Mouse (Mus musculus): ENCODE measurements around the gene Limk1. TPM values are rescaled to one million over a fixed set of nuclear protein-coding genes. Genes with fewer than 3 reads are reported as not detected.
A peak's percentile ranks its signal among the peaks of the same experiment; 100 is the strongest.

The Limk1 gene
- polyA plus RNA-seq, 1 experiment from 2014 or later, result 20.8 TPM

- Histone ChIP-seq H3K9me3 (no peaks in the 10 kb centered on the region), H3K4me3 (replicated peaks) (no peak overlapping the region), H3K9ac (replicated peaks) (no peak overlapping the region), H3K4me1 (replicated peaks) (peaks cover 2% of the 10 kb centered on the region; the same call in 1 of the 2 replicates), H3K27ac (no peak overlapping the region), H3K4me2 (replicated peaks) (no peak overlapping the region), H3K36me3 (no peaks in the 10 kb centered on the region), H3K27me3 (no peaks in the 10 kb centered on the region)
- WGBS, result 80% methylated on average over 8 of the region's 8 CpGs
- ATAC-seq, result no peak
These were observed 43.7 kb downstream of the Limk1 start for GRCm38 (mm10) chr5:134644643-134645118.

- H3K4me1 ChIP-seq (replicated peaks), result peaks cover 4% of the 10 kb centered on the region; the same call in 1 of the 2 replicates
These were observed 44.3 kb downstream of the Limk1 start for GRCm38 (mm10) chr5:134644121-134644520.

GRCm38 (mm10) chr5:134640371-134640770 is 48.0 kb downstream of the Limk1 start:
- no peak overlapping the region for H3K4me2 ChIP-seq (replicated peaks)
- no peaks in the 10 kb centered on the region for H3K9me3 ChIP-seq
- H3K36me3 ChIP-seq, result peaks cover 10% of the 10 kb centered on the region
- no peak for ATAC-seq
- peaks cover 21% of the 10 kb centered on the region for H3K4me1 ChIP-seq (replicated peaks)
- 98% methylated on average over 3 of the region's 3 CpGs for WGBS
- H3K4me3 ChIP-seq (replicated peaks), result no peak overlapping the region
- 0 out of 2 replicates have a peak overlapping the region, but pooled peaks have one; percentile 95 for H3K27ac ChIP-seq
- no peaks in the 10 kb centered on the region for H3K27me3 ChIP-seq
- H3K9ac ChIP-seq (replicated peaks), result no peak overlapping the region

More at GRCm38 (mm10) chr5:134644121-134644520, 44.3 kb downstream of the Limk1 start:
- no peaks in the 10 kb centered on the region for H3K27me3 ChIP-seq
- no peak overlapping the region for H3K4me2 ChIP-seq (replicated peaks)
- no peak overlapping the region for H3K9ac ChIP-seq (replicated peaks)
- H3K9me3 ChIP-seq, result no peaks in the 10 kb centered on the region
- no peaks in the 10 kb centered on the region for H3K36me3 ChIP-seq
- WGBS, result 89% methylated on average over 1 of the region's 1 CpGs
- no peak for ATAC-seq
- no peak overlapping the region for H3K27ac ChIP-seq
- H3K4me3 ChIP-seq (replicated peaks), result no peak overlapping the region

GRCm38 (mm10) chr5:134639269-134639682 is 49.1 kb downstream of the Limk1 start, which contains the start of gene Eif4h:
TSS of gene Eif4h (minus strand) at chr5:134639490.
- ATAC-seq, result peak; percentile 96
- H3K9ac ChIP-seq (replicated peaks), result peak within 1 kb of the TSS; percentile 100
- H3K27me3 ChIP-seq, result no peaks in the 10 kb centered on the region
- H3K4me2 ChIP-seq (replicated peaks), result peak within 1 kb of the TSS; percentile 88
- peak within 1 kb of the TSS; percentile 95 for H3K27ac ChIP-seq
- H3K36me3 ChIP-seq, result peaks cover 20% of the 10 kb centered on the region
- under 1% methylated on average over 52 of the region's 52 CpGs for WGBS
- H3K4me1 ChIP-seq (replicated peaks), result peaks cover 21% of the 10 kb centered on the region
- peak within 1 kb of the TSS; percentile 100 for H3K4me3 ChIP-seq (replicated peaks)
- no peaks in the 10 kb centered on the region for H3K9me3 ChIP-seq

GRCm38 (mm10) chr5:134638461-134639268 is 49.7 kb downstream of the Limk1 start:
- peak overlapping the region; percentile 100 for H3K9ac ChIP-seq (replicated peaks)
- peaks cover 21% of the 10 kb centered on the region for H3K4me1 ChIP-seq (replicated peaks)
- peak; percentile 47 for ATAC-seq
- peak overlapping the region; percentile 100 for H3K4me3 ChIP-seq (replicated peaks)
- H3K27me3 ChIP-seq, result no peaks in the 10 kb centered on the region
- no peaks in the 10 kb centered on the region for H3K9me3 ChIP-seq
- H3K4me2 ChIP-seq (replicated peaks), result peak overlapping the region; percentile 88
- under 1% methylated on average over 69 of the region's 85 CpGs for WGBS
- H3K27ac ChIP-seq, result peak overlapping the region; percentile 95
- H3K36me3 ChIP-seq, result peaks cover 22% of the 10 kb centered on the region

GRCm38 (mm10) chr5:134637820-134638367 is 50.5 kb downstream of the Limk1 start:
- WGBS, result 36% methylated on average over 5 of the region's 5 CpGs
- Histone ChIP-seq H3K9me3 (no peaks in the 10 kb centered on the region), H3K36me3 (peaks cover 29% of the 10 kb centered on the region), H3K27me3 (no peaks in the 10 kb centered on the region), H3K9ac (replicated peaks) (peak overlapping the region; percentile 100), H3K4me2 (replicated peaks) (peak overlapping the region; percentile 88), H3K4me3 (replicated peaks) (peak overlapping the region; percentile 100), H3K4me1 (replicated peaks) (peaks cover 27% of the 10 kb centered on the region), H3K27ac (peak overlapping the region; percentile 95)
- ATAC-seq, result no peak

- H3K27me3 ChIP-seq, result no peaks in the 10 kb centered on the region
- peaks cover 57% of the 10 kb centered on the region for H3K36me3 ChIP-seq
- 68% methylated on average over 2 of the region's 2 CpGs for WGBS
These were observed 55.6 kb downstream of the Limk1 start for GRCm38 (mm10) chr5:134632841-134633240.

GRCm38 (mm10) chr5:134630835-134631234 is 57.6 kb downstream of the Limk1 start:
- H3K27me3 ChIP-seq, result no peaks in the 10 kb centered on the region
- no peak overlapping the region for H3K9ac ChIP-seq (replicated peaks)
- peaks cover 7% of the 10 kb centered on the region; the same call in 1 of the 2 replicates for H3K4me1 ChIP-seq (replicated peaks)
- H3K9me3 ChIP-seq, result no peaks in the 10 kb centered on the region
- peaks cover 69% of the 10 kb centered on the region for H3K36me3 ChIP-seq
- no peak overlapping the region for H3K4me3 ChIP-seq (replicated peaks)
- H3K27ac ChIP-seq, result no peak overlapping the region
- no peak overlapping the region for H3K4me2 ChIP-seq (replicated peaks)
- ATAC-seq, result no peak

More at GRCm38 (mm10) chr5:134632841-134633240, 55.6 kb downstream of the Limk1 start:
- Histone ChIP-seq H3K4me3 (replicated peaks) (no peak overlapping the region), H3K4me2 (replicated peaks) (no peak overlapping the region), H3K4me1 (replicated peaks) (peaks cover 19% of the 10 kb centered on the region), H3K9me3 (no peaks in the 10 kb centered on the region), H3K27ac (no peak overlapping the region), H3K9ac (replicated peaks) (no peak overlapping the region)
- no peak for ATAC-seq

GRCm38 (mm10) chr5:134629508-134629907 is 58.9 kb downstream of the Limk1 start:
- no peak overlapping the region for H3K9ac ChIP-seq (replicated peaks)

GRCm38 (mm10) chr5:134622069-134622468 is 66.3 kb downstream of the Limk1 start:
- Histone ChIP-seq H3K9ac (replicated peaks) (no peak overlapping the region), H3K4me1 (replicated peaks) (no peaks in the 10 kb centered on the region), H3K4me2 (replicated peaks) (no peak overlapping the region), H3K27me3 (no peaks in the 10 kb centered on the region), H3K27ac (no peak overlapping the region), H3K36me3 (peaks cover 100% of the 10 kb centered on the region), H3K9me3 (no peaks in the 10 kb centered on the region), H3K4me3 (replicated peaks) (no peak overlapping the region)
- 84% methylated on average over 2 of the region's 2 CpGs for WGBS
- ATAC-seq, result no peak

More at GRCm38 (mm10) chr5:134629508-134629907, 58.9 kb downstream of the Limk1 start:
- no peaks in the 10 kb centered on the region for H3K27me3 ChIP-seq
- H3K4me3 ChIP-seq (replicated peaks), result no peak overlapping the region
- no peaks in the 10 kb centered on the region for H3K9me3 ChIP-seq
- WGBS, result 86% methylated on average over 4 of the region's 4 CpGs
- H3K36me3 ChIP-seq, result peaks cover 72% of the 10 kb centered on the region
- H3K4me1 ChIP-seq (replicated peaks), result peaks cover 7% of the 10 kb centered on the region; the same call in 1 of the 2 replicates
- no peak for ATAC-seq
- no peak overlapping the region for H3K4me2 ChIP-seq (replicated peaks)
- no peak overlapping the region for H3K27ac ChIP-seq

GRCm38 (mm10) chr5:134621099-134621640 is 67.2 kb downstream of the Limk1 start:
- H3K4me2 ChIP-seq (replicated peaks), result no peak overlapping the region
- H3K27me3 ChIP-seq, result no peaks in the 10 kb centered on the region
- peaks cover 95% of the 10 kb centered on the region for H3K36me3 ChIP-seq
- H3K4me3 ChIP-seq (replicated peaks), result no peak overlapping the region
- no peak overlapping the region for H3K27ac ChIP-seq
- H3K9me3 ChIP-seq, result no peaks in the 10 kb centered on the region
- H3K4me1 ChIP-seq (replicated peaks), result no peaks in the 10 kb centered on the region
- H3K9ac ChIP-seq (replicated peaks), result no peak overlapping the region
- WGBS, result 92% methylated on average over 16 of the region's 16 CpGs
- ATAC-seq, result no peak

GRCm38 (mm10) chr5:134620457-134620856 is 67.9 kb downstream of the Limk1 start:
- Histone ChIP-seq H3K27me3 (no peaks in the 10 kb centered on the region), H3K4me3 (replicated peaks) (no peak overlapping the region), H3K27ac (no peak overlapping the region), H3K36me3 (peaks cover 94% of the 10 kb centered on the region), H3K4me1 (replicated peaks) (no peaks in the 10 kb centered on the region), H3K9ac (replicated peaks) (no peak overlapping the region), H3K4me2 (replicated peaks) (no peak overlapping the region), H3K9me3 (no peaks in the 10 kb centered on the region)
- no peak for ATAC-seq
- 97% methylated on average over 9 of the region's 9 CpGs for WGBS

Measured in midbrain, embryonic 13.5 days (tissue).